Mouse (Mus musculus) T-helper 17 cell (primary cell): ENCODE measurements around the gene Dhcr7.

Experiments used
- in situ Hi-C, 2 experiments: fragments of 300-600 bp; cut with MboI, MseI; formaldehyde crosslinking; loops; 1 replicate in 1 of 2; 2 replicates in 1 of 2; pipeline ENCODE4 v1.15.1; 2025; ENCODE audit warnings: high pct_unique_total_duplicates in 2 of 2

Dhcr7 gene

GRCm38 (mm10) chr7:143822375-143823265 lies at the start of gene Dhcr7, which contains the start of gene Nadsyn1:
Dhcr7 (plus strand) TSS chr7:143823145.
Nadsyn1 (minus strand) TSS chr7:143822849.
- in situ Hi-C loops = loop anchor here in 1 of 2 experiments (10.0 kb wide), 1 partner anchor 1358 kb away; the partner anchor contains the start of gene Lsp1

GRCm38 (mm10) chr7:143776137-143776536 lies 46.8 kb upstream of the Dhcr7 start:
- in situ Hi-C loops = no loop called here

GRCm38 (mm10) chr7:143777375-143777774 lies 45.6 kb upstream of the Dhcr7 start:
- in situ Hi-C loops = no loop called here

GRCm38 (mm10) chr7:143783378-143783995 lies 39.5 kb upstream of the Dhcr7 start:
- in situ Hi-C loops = no loop called here

GRCm38 (mm10) chr7:143783996-143784829 lies 38.7 kb upstream of the Dhcr7 start, which contains the start of gene Mrgpre:
Mrgpre (minus strand) TSS chr7:143784500.
- in situ Hi-C loops = no loop called here

GRCm38 (mm10) chr7:143792336-143792985 lies 30.5 kb upstream of the Dhcr7 start:
- in situ Hi-C loops = no loop called here

- in situ Hi-C loops = no loop called here
Measured at GRCm38 (mm10) chr7:143793121-143793520, 29.8 kb upstream of the Dhcr7 start.

- in situ Hi-C loops = loop anchor here in 1 of 2 experiments (5.0 kb wide), 1 partner anchor 284 kb away; no protein-coding TSS in a partner anchor
Measured at GRCm38 (mm10) chr7:143798783-143799182, 24.2 kb upstream of the Dhcr7 start.

GRCm38 (mm10) chr7:143800770-143801169 lies 22.2 kb upstream of the Dhcr7 start:
- in situ Hi-C loops = no loop called here

- in situ Hi-C loops = no loop called here
Measured at GRCm38 (mm10) chr7:143801195-143802065, 21.5 kb upstream of the Dhcr7 start.

GRCm38 (mm10) chr7:143805199-143805624 lies 17.7 kb upstream of the Dhcr7 start:
- in situ Hi-C loops = no loop called here

- in situ Hi-C loops = no loop called here
Measured at GRCm38 (mm10) chr7:143808909-143809308, 14.0 kb upstream of the Dhcr7 start.

- in situ Hi-C loops = no loop called here
Measured at GRCm38 (mm10) chr7:143819201-143819600, 3.7 kb upstream of the Dhcr7 start.

GRCm38 (mm10) chr7:143821241-143821640 lies 1.7 kb upstream of the Dhcr7 start:
- in situ Hi-C loops = loop anchor here in 1 of 2 experiments (10.0 kb wide), 1 partner anchor 1356 kb away; the partner anchor contains the start of gene Lsp1

GRCm38 (mm10) chr7:143823266-143823605 lies 291 bp downstream of the Dhcr7 start:
- in situ Hi-C loops = loop anchor here in 1 of 2 experiments (10.0 kb wide), 1 partner anchor 1358 kb away; the partner anchor contains the start of gene Lsp1

GRCm38 (mm10) chr7:143826985-143827384 lies 4.0 kb downstream of the Dhcr7 start:
- in situ Hi-C loops = loop anchor here in 1 of 2 experiments (10.0 kb wide), 1 partner anchor 1362 kb away; the partner anchor contains the start of gene Lsp1

GRCm38 (mm10) chr7:143829504-143830331 lies 6.8 kb downstream of the Dhcr7 start:
- in situ Hi-C loops = loop anchor here (5.0 to 10.0 kb wide), 2 partner anchors 78 to 1365 kb away; partner anchors contain the start of gene Lsp1 (in 1 of the 2)

GRCm38 (mm10) chr7:143830399-143830798 lies 7.5 kb downstream of the Dhcr7 start:
- in situ Hi-C loops = loop anchor here (5.0 kb wide), 1 partner anchor 77 kb away; no protein-coding TSS in a partner anchor

GRCm38 (mm10) chr7:143832196-143832595 lies 9.3 kb downstream of the Dhcr7 start:
- in situ Hi-C loops = loop anchor here (5.0 kb wide), 1 partner anchor 75 kb away; no protein-coding TSS in a partner anchor
